Mouse (Mus musculus) stomach, embryonic 14.5 days (tissue): ENCODE data around the gene Ficd. TPM values are rescaled to one million over a fixed set of nuclear protein-coding genes. Genes with fewer than 3 reads are reported as not detected.
"Not testable (repeated sequence)": the region's sequence is repeated elsewhere in the genome, so short reads cannot be mapped to it uniquely, and the experiment has no call there.

ENCODE experiments used
- ATAC-seq: fragments of 200-750 bp; cut with Nextera tagmentation; 2 replicates; pipeline ENCODE4 v1.8.0; 2017; ENCODE audit warnings: low read depth, moderate TSS enrichment; ENCODE audit not compliant: insufficient number of reproducible peaks, insufficient read depth, low FRiP score
- H3K27ac ChIP-seq: fragments of 300-500 bp; sonication (generic); 2 replicates; pipeline ENCODE4 v1.5.1; 2014; ENCODE audit warnings: mild to moderate bottlenecking, low read length, moderate library complexity, mixed read lengths
- H3K27me3 ChIP-seq: fragments of 300-500 bp; sonication (generic); 2 replicates; pipeline ENCODE4 v1.6.1; 2014; ENCODE audit warnings: low read length, control low read depth, mixed read lengths; ENCODE audit not compliant: control insufficient read depth, insufficient read depth
- H3K36me3 ChIP-seq: fragments of 300-500 bp; sonication (generic); 2 replicates; pipeline ENCODE4 v1.6.1; 2014; ENCODE audit warnings: mild to moderate bottlenecking, control low read depth, low read length, moderate library complexity, mixed read lengths; ENCODE audit not compliant: control insufficient read depth, insufficient read depth
- H3K4me1 ChIP-seq: fragments of 300-500 bp; sonication (generic); 2 replicates; pipeline ENCODE4 v1.6.1; 2014; ENCODE audit warnings: low read length, control low read depth, mixed read lengths; ENCODE audit not compliant: control insufficient read depth, insufficient read depth
- H3K4me2 ChIP-seq: fragments of 300-500 bp; sonication (generic); replicated peaks from 2 replicates; pipeline ENCODE4 v1.6.1; 2014; ENCODE audit warnings: low read depth, low read length, control low read depth
- H3K4me3 ChIP-seq: fragments of 300-500 bp; sonication (generic); 2 replicates; pipeline ENCODE4 v1.5.1; 2014; ENCODE audit warnings: low read depth, low read length, control low read depth
- H3K9ac ChIP-seq: fragments of 300-500 bp; sonication (generic); replicated peaks from 2 replicates; pipeline ENCODE4 v1.6.1; 2014; ENCODE audit warnings: low read depth, mild to moderate bottlenecking, control low read depth, low read length, moderate library complexity, mixed read lengths
- H3K9me3 ChIP-seq: fragments of 300-500 bp; sonication (generic); 2 replicates; pipeline ENCODE4 v1.6.1; 2016; ENCODE audit warnings: low read depth, low read length, control low read depth; ENCODE audit not compliant: control insufficient read depth
- WGBS: fragments of 180-500 bp; shearing (Covaris S2); extraction: QIAGEN DNeasy Blood & Tissue Kit; methylation state at CpG from one replicate; pipeline ENCODE4 v1.1.7; 2014; 5-methylcytosine and 5-hydroxymethylcytosine counted together
- polyA plus RNA-seq: library from polyadenylated mRNA; unstranded; fragments of >200 nt; fragmentation: Nextera tagmentation; extraction: Ambion mirVana; gene quantifications from 2 replicates; pipeline ENCODE4 v1.2.1, GENCODE M21; 2014

The Ficd gene
- polyA plus RNA-seq, 1 experiment from 2014 or later, result 4.1 TPM

GRCm38 (mm10) chr5:113775585-113775984 is 40.0 kb downstream of the Ficd start:
- H3K4me3 ChIP-seq, result no peak overlapping the region
- 90% methylated on average over 10 of the region's 10 CpGs for WGBS
- H3K4me2 ChIP-seq, result no peak overlapping the region

GRCm38 (mm10) chr5:113776128-113776895 is 40.7 kb downstream of the Ficd start:
- no peak for ATAC-seq
- no peaks in the 10 kb centered on the region for H3K27me3 ChIP-seq
- no peaks in the 10 kb centered on the region for H3K9me3 ChIP-seq
- no peak overlapping the region for H3K4me3 ChIP-seq
- 88% methylated on average over 15 of the region's 15 CpGs for WGBS
- H3K27ac ChIP-seq, result no peak overlapping the region
- no peak overlapping the region for H3K9ac ChIP-seq
- peaks cover 30% of the 10 kb centered on the region; the same call in 1 of the 2 replicates for H3K36me3 ChIP-seq
- H3K4me1 ChIP-seq, result no peaks in the 10 kb centered on the region
- H3K4me2 ChIP-seq, result no peak overlapping the region

More at GRCm38 (mm10) chr5:113775585-113775984, 40.0 kb downstream of the Ficd start:
- H3K9me3 ChIP-seq, result no peaks in the 10 kb centered on the region
- no peak overlapping the region for H3K9ac ChIP-seq
- 0 out of 2 replicates have a peak, but pooled peaks cover 1% of the 10 kb centered on the region for H3K4me1 ChIP-seq
- no peaks in the 10 kb centered on the region for H3K27me3 ChIP-seq
- ATAC-seq, result no peak
- H3K27ac ChIP-seq, result no peak overlapping the region
- H3K36me3 ChIP-seq, result peaks cover 30% of the 10 kb centered on the region; the same call in 1 of the 2 replicates

GRCm38 (mm10) chr5:113776896-113777226 is 41.3 kb downstream of the Ficd start:
- Histone ChIP-seq H3K9ac (no peak overlapping the region), H3K27me3 (no peaks in the 10 kb centered on the region), H3K4me1 (no peaks in the 10 kb centered on the region), H3K9me3 (no peaks in the 10 kb centered on the region), H3K4me3 (no peak overlapping the region), H3K36me3 (peaks cover 30% of the 10 kb centered on the region; the same call in 1 of the 2 replicates), H3K27ac (no peak overlapping the region), H3K4me2 (no peak overlapping the region)
- ATAC-seq, result no peak
- 84% methylated on average over 8 of the region's 8 CpGs for WGBS

GRCm38 (mm10) chr5:113777728-113778127 is 42.1 kb downstream of the Ficd start:
- H3K9ac ChIP-seq, H3K27ac ChIP-seq, H3K4me1 ChIP-seq, H3K4me3 ChIP-seq, H3K4me2 ChIP-seq, H3K9me3 ChIP-seq, ATAC-seq, H3K27me3 ChIP-seq: not testable (repeated sequence)
- WGBS, result 86% methylated on average over 7 of the region's 8 CpGs
- peaks cover 30% of the 10 kb centered on the region; the same call in 1 of the 2 replicates for H3K36me3 ChIP-seq

GRCm38 (mm10) chr5:113779569-113779968 is 44.0 kb downstream of the Ficd start:
- Histone ChIP-seq H3K27me3 (no peaks in the 10 kb centered on the region), H3K27ac (no peak overlapping the region), H3K4me3 (no peak overlapping the region), H3K36me3 (peaks cover 26% of the 10 kb centered on the region; the same call in 1 of the 2 replicates), H3K9ac (no peak overlapping the region), H3K9me3 (no peaks in the 10 kb centered on the region), H3K4me2 (no peak overlapping the region), H3K4me1 (peaks cover 9% of the 10 kb centered on the region; the same call in 1 of the 2 replicates)
- ATAC-seq, result no peak
- WGBS, result 74% methylated on average over 5 of the region's 5 CpGs

- H3K4me1 ChIP-seq, result peaks cover 9% of the 10 kb centered on the region; the same call in 1 of the 2 replicates
- peaks cover 22% of the 10 kb centered on the region; the same call in 1 of the 2 replicates for H3K36me3 ChIP-seq
- ATAC-seq, result no peak
- H3K4me2 ChIP-seq, result no peak overlapping the region
- H3K27ac ChIP-seq, result no peak overlapping the region
- 91% methylated on average over 3 of the region's 3 CpGs for WGBS
- H3K9ac ChIP-seq, result no peak overlapping the region
- no peaks in the 10 kb centered on the region for H3K9me3 ChIP-seq
- H3K4me3 ChIP-seq, result no peak overlapping the region
- no peaks in the 10 kb centered on the region for H3K27me3 ChIP-seq
These were observed 44.6 kb downstream of the Ficd start for GRCm38 (mm10) chr5:113780082-113780752.

GRCm38 (mm10) chr5:113780763-113781162 is 45.2 kb downstream of the Ficd start:
- peaks cover 9% of the 10 kb centered on the region; the same call in 1 of the 2 replicates for H3K4me1 ChIP-seq
- 83% methylated on average over 5 of the region's 5 CpGs for WGBS
- ATAC-seq, result no peak
- no peak overlapping the region for H3K4me3 ChIP-seq
- no peaks in the 10 kb centered on the region for H3K9me3 ChIP-seq
- no peaks in the 10 kb centered on the region for H3K27me3 ChIP-seq
- no peak overlapping the region for H3K27ac ChIP-seq
- H3K4me2 ChIP-seq, result no peak overlapping the region
- peaks cover 16% of the 10 kb centered on the region; the same call in 1 of the 2 replicates for H3K36me3 ChIP-seq
- no peak overlapping the region for H3K9ac ChIP-seq

- no peak overlapping the region for H3K27ac ChIP-seq
- no peaks in the 10 kb centered on the region for H3K27me3 ChIP-seq
- peaks cover 11% of the 10 kb centered on the region; the same call in 1 of the 2 replicates for H3K36me3 ChIP-seq
- H3K4me3 ChIP-seq, result no peak overlapping the region
- H3K9ac ChIP-seq, result no peak overlapping the region
- H3K4me2 ChIP-seq, result no peak overlapping the region
- 78% methylated on average over 7 of the region's 7 CpGs for WGBS
- peaks cover 9% of the 10 kb centered on the region; the same call in 1 of the 2 replicates for H3K4me1 ChIP-seq
- H3K9me3 ChIP-seq, result no peaks in the 10 kb centered on the region
- ATAC-seq, result no peak
These were observed 45.7 kb downstream of the Ficd start for GRCm38 (mm10) chr5:113781254-113781653.
